Mouse (Mus musculus) liver, postnatal 0 days (tissue): Measurements from ENCODE around the gene Ehbp1l1. TPM values are rescaled to one million over a fixed set of nuclear protein-coding genes. Genes with fewer than 3 reads are reported as not detected.

Experiments used
- ATAC-seq: fragments of 200-750 bp; cut with Nextera tagmentation; 2 replicates; pipeline ENCODE4 v1.8.0; 2017; ENCODE audit warnings: mild to moderate bottlenecking, moderate library complexity
- DNase-seq: peaks from one replicate; pipeline ENCODE4 v3.0.0-alpha.2; 2016
- H3K27ac ChIP-seq: fragments of 300-500 bp; sonication (generic); 2 replicates; pipeline ENCODE4 v1.5.1; 2014; ENCODE audit warnings: antibody characterized with exemption, moderate library complexity, mild to moderate bottlenecking, low read depth
- H3K27me3 ChIP-seq: fragments of 300-500 bp; sonication (generic); 2 replicates; pipeline ENCODE4 v1.6.1; 2014; ENCODE audit warnings: low read length, control low read depth, mixed read lengths; ENCODE audit not compliant: insufficient read depth
- H3K36me3 ChIP-seq: fragments of 300-500 bp; sonication (generic); replicated peaks from 2 replicates; pipeline ENCODE4 v1.6.1; 2014; ENCODE audit warnings: mild to moderate bottlenecking, control low read depth, low read length, moderate library complexity, mixed read lengths; ENCODE audit not compliant: insufficient read depth
- H3K4me1 ChIP-seq: fragments of 300-500 bp; sonication (generic); 2 replicates; pipeline ENCODE4 v1.6.1; 2014; ENCODE audit warnings: antibody characterized with exemption, mild to moderate bottlenecking, control low read depth; ENCODE audit not compliant: insufficient read depth
- H3K4me2 ChIP-seq: fragments of 300-500 bp; sonication (generic); 2 replicates; pipeline ENCODE4 v1.6.1; 2014; ENCODE audit warnings: low read depth, mild to moderate bottlenecking, low read length, moderate library complexity, mixed read lengths
- H3K4me3 ChIP-seq: fragments of 300-500 bp; sonication (generic); 2 replicates; pipeline ENCODE4 v1.5.1; 2014; ENCODE audit warnings: low read depth, low read length
- H3K9ac ChIP-seq: fragments of 300-500 bp; sonication (generic); replicated peaks from 2 replicates; pipeline ENCODE4 v1.6.1; 2014; ENCODE audit warnings: mild to moderate bottlenecking, moderate library complexity
- H3K9me3 ChIP-seq: fragments of 300-500 bp; sonication (generic); 2 replicates; pipeline ENCODE4 v1.6.1; 2016; ENCODE audit warnings: mild to moderate bottlenecking, control low read depth, low read length, mixed read lengths
- CTCF ChIP-seq: sonication (generic); IDR thresholded peaks from 2 replicates; pipeline ENCODE4 v1.5.1; 2016; ENCODE audit warnings: antibody characterized with exemption, low read depth
- EP300 ChIP-seq: IDR thresholded peaks from 2 replicates; pipeline ENCODE4 v1.6.1; 2016; ENCODE audit warnings: antibody characterized with exemption, low read depth, mild to moderate bottlenecking
- WGBS: fragments of 180-500 bp; shearing (Covaris S2); extraction: QIAGEN DNeasy Blood & Tissue Kit; methylation state at CpG from one replicate; pipeline ENCODE4 v1.1.7; 2014; ENCODE audit not compliant: insufficient replicate concordance; 5-methylcytosine and 5-hydroxymethylcytosine counted together
- polyA plus RNA-seq: library from polyadenylated mRNA; unstranded; fragments of >200 nt; fragmentation: Nextera tagmentation; extraction: Ambion mirVana; gene quantifications from 2 replicates; pipeline ENCODE4 v1.2.1, GENCODE M21; 2015

Ehbp1l1 gene
- polyA plus RNA-seq, 1 experiment from 2014 or later = 42.5 TPM

DNA sequence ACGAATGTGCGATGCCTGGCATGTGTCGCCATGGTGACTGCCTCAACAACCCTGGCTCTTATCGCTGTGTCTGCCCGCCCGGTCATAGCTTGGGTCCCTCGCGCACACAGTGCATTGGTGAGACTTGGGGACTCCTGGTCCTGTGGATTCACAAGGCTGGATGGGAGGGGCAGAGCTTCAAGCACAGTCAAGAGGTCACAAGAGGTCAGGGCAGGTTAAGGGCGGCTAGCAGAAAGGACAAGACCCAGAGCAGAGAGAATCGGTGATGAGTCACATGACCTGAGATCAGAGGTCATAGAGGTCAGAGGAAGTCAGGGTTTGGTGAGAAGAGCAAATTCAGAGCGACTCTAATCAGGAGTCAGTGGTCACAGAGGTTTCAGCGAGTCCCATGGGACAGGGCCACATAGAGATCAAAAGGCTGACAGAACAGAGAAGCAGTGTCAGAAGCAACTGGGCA lies 20.8 kb upstream of the Ehbp1l1 start:
- Histone ChIP-seq H3K4me3 (no peak overlapping the region), H3K9ac (no peak overlapping the region), H3K9me3 (no peaks in the 10 kb centered on the region), H3K27ac (no peak overlapping the region), H3K36me3 (no peaks in the 10 kb centered on the region), H3K4me1 (peaks cover 15% of the 10 kb centered on the region), H3K27me3 (peaks cover 88% of the 10 kb centered on the region), H3K4me2 (no peak overlapping the region)
- TF ChIP-seq CTCF (no peak), EP300 (no peak)
- ATAC-seq = no peak
- 32% methylated on average over 12 of the region's 12 CpGs for WGBS
- no peak for DNase-seq

- DNase-seq (no peak), ATAC-seq (no peak)
- Histone ChIP-seq H3K27me3 (peaks cover 88% of the 10 kb centered on the region), H3K9me3 (no peaks in the 10 kb centered on the region), H3K9ac (no peak overlapping the region), H3K4me2 (peak overlapping the region; percentile 13; the same call in 1 of the 2 replicates), H3K36me3 (no peaks in the 10 kb centered on the region), H3K27ac (no peak overlapping the region), H3K4me3 (no peak overlapping the region; the same call in 1 of the 2 replicates), H3K4me1 (peaks cover 14% of the 10 kb centered on the region)
- TF ChIP-seq EP300 = no peak
- no peak for TF ChIP-seq CTCF
- 14% methylated on average over 36 of the region's 36 CpGs for WGBS
Observed at GRCm38 (mm10) chr19:5745756-5746710, 19.9 kb upstream of the Ehbp1l1 start.

DNA sequence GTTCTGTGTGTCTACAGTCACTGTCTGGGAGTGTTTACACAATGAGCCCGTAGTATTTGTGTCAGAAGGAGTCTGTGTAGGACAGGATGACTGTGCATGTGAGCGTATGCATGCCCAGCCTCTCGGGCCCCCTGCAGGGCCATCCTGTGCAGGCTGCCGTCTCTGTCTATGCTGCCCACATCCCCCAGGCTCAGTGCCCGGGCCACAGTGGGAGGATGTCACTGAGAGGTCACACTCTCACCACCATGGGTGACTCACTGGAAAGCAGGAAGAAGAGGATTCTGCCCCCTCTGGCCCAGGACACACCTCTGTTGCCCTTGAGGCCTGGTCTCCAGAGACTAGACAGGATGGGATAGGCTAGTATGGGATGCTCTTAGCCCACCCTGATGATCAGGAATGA lies 17.5 kb upstream of the Ehbp1l1 start:
- TF ChIP-seq CTCF (no peak), EP300 (no peak)
- no peak overlapping the region for H3K4me2 ChIP-seq
- H3K4me1 ChIP-seq = peaks cover 14% of the 10 kb centered on the region

GRCm38 (mm10) chr19:5742241-5742641 lies 16.1 kb upstream of the Ehbp1l1 start:
- Histone ChIP-seq H3K9ac (peak overlapping the region; percentile 43), H3K4me2 (peak overlapping the region; percentile 69), H3K4me3 (peak overlapping the region; percentile 50), H3K27ac (no peak overlapping the region), H3K27me3 (peaks cover 77% of the 10 kb centered on the region), H3K9me3 (no peaks in the 10 kb centered on the region), H3K36me3 (no peaks in the 10 kb centered on the region), H3K4me1 (peaks cover 14% of the 10 kb centered on the region)
- ATAC-seq (peak; percentile 12; the same call in 1 of the 2 replicates), DNase-seq (no peak)
- 7% methylated on average over 24 of the region's 32 CpGs for WGBS
- TF ChIP-seq CTCF (no peak), EP300 (no peak)

More for the DNA sequence above, 17.5 kb upstream of the Ehbp1l1 start:
- H3K36me3 ChIP-seq = no peaks in the 10 kb centered on the region
- peaks cover 85% of the 10 kb centered on the region for H3K27me3 ChIP-seq
- WGBS = 34% methylated on average over 5 of the region's 5 CpGs
- no peak for DNase-seq
- no peaks in the 10 kb centered on the region for H3K9me3 ChIP-seq
- H3K9ac ChIP-seq = no peak overlapping the region
- no peak overlapping the region for H3K27ac ChIP-seq
- no peak overlapping the region for H3K4me3 ChIP-seq
- no peak for ATAC-seq

DNA sequence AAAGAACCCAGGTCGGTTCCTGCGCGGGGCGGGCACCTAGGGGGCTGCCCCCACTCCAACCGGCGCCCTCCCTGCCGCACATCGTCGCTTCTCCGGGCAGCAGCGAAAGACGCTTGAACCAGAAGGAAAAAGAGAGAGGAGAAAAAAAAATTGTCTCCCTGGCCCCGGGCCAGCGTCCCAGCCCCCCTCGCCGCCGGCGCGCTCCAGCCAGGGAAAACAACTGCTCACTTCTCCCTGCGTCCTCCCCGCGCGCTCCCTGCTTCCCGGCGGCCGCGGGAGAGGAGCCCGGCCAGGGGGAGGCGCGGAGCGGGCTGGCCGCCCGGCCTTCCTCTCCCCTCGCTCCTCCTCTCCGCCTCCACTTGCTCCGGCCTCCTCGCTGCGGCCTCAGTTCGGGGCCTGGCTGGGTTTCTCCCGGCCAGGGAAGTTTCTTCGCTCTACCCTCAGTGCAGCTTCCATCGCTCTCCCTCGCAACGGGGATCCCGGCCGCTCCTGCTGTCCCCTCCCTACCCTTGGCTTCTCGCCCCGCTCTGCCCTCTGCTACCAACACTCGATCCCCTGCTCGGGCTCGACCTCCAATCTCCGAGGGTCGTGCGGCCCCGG lies 15.6 kb upstream of the Ehbp1l1 start:
- no peaks in the 10 kb centered on the region for H3K36me3 ChIP-seq
- no peak for DNase-seq
- TF ChIP-seq CTCF (no peak), EP300 (no peak)
- peak; percentile 38 for ATAC-seq
- H3K9ac ChIP-seq = peak overlapping the region; percentile 43
- peak overlapping the region; percentile 69 for H3K4me2 ChIP-seq
- peak overlapping the region; percentile 50 for H3K4me3 ChIP-seq
- H3K27me3 ChIP-seq = peaks cover 74% of the 10 kb centered on the region
- peaks cover 12% of the 10 kb centered on the region for H3K4me1 ChIP-seq
- under 1% methylated on average over 46 of the region's 55 CpGs for WGBS
- H3K9me3 ChIP-seq = no peaks in the 10 kb centered on the region
- H3K27ac ChIP-seq = no peak overlapping the region
